ENCODE assay signal across 17 mouse cellular contexts in genomic region chr2:156580507-156580906, GRCm38 (mm10). TPM values are rescaled to one million over a fixed set of nuclear protein-coding genes. Genes with fewer than 3 reads are reported as not detected.
DNase-seq lines count a peak whose midpoint lies in the region; ATAC-seq and TF ChIP-seq lines count a peak whose summit lies in the region.
"Had no signal": no experiment of that assay in that cellular context is flagged by ENCODE, and none has a peak within 500 bp of the region (broad histone marks: within the 10 kb centered on the region; RNA-seq: fewer than 3 reads in every experiment).

No protein-coding gene starts in this region.

- no peak overlapping the region for H3K4me2 ChIP-seq in hindbrain, postnatal 0 days (ENCODE audit: low read depth, low read length)
- no peak overlapping the region for H3K4me2 ChIP-seq in hindbrain, embryonic 11.5 days (replicated peaks; ENCODE audit: low read depth, low read length)
- no peak overlapping the region for H3K4me2 ChIP-seq in liver, embryonic 12.5 days
- no peak overlapping the region for H3K4me2 ChIP-seq in midbrain, embryonic 13.5 days (replicated peaks)
- H3K4me2 ChIP-seq: embryonic facial prominence, embryonic 12.5 days; forebrain, embryonic 13.5 days; forebrain, embryonic 15.5 days had no signal

- peaks cover 11% of the 10 kb centered on the region for H3K4me1 ChIP-seq in hindbrain, postnatal 0 days (ENCODE audit: insufficient read depth, low read length)
- H3K4me1 ChIP-seq in hindbrain, embryonic 11.5 days (replicated peaks; ENCODE audit: control insufficient read depth, insufficient read depth, low read length), result no peaks in the 10 kb centered on the region
- no peaks in the 10 kb centered on the region for H3K4me1 ChIP-seq in liver, adult 2 months (ENCODE audit: control insufficient read depth, insufficient read depth, low read length)
- H3K4me1 ChIP-seq in liver, embryonic 12.5 days, result no peaks in the 10 kb centered on the region
- H3K4me1 ChIP-seq in olfactory bulb, adult 2 months (ENCODE audit: control insufficient read depth, insufficient read depth, low read length), result peaks cover 60% of the 10 kb centered on the region
- H3K4me1 ChIP-seq in midbrain, embryonic 13.5 days (replicated peaks), result peaks cover 15% of the 10 kb centered on the region
- H3K4me1 ChIP-seq: embryonic facial prominence, embryonic 12.5 days had no signal

- H3K27ac ChIP-seq in hindbrain, postnatal 0 days, result peak overlapping the region; percentile 46; the same call in 1 of the 2 replicates
- no peak overlapping the region for H3K27ac ChIP-seq in hindbrain, embryonic 11.5 days (ENCODE audit: low read depth, low read length)
- H3K27ac ChIP-seq in layer of hippocampus, adult 2 months, result peak overlapping the region; percentile 88
- no peak overlapping the region for H3K27ac ChIP-seq in liver, adult 2 months (replicated peaks; ENCODE audit: insufficient read depth, low read depth, low read length)
- H3K27ac ChIP-seq in liver, embryonic 12.5 days, result no peak overlapping the region
- H3K27ac ChIP-seq in olfactory bulb, adult 2 months (ENCODE audit: insufficient read depth, low read depth, low read length), result peak overlapping the region; percentile 93
- H3K27ac ChIP-seq in midbrain, embryonic 13.5 days, result no peak overlapping the region
- H3K27ac ChIP-seq: embryonic facial prominence, embryonic 10.5 days; embryonic facial prominence, embryonic 12.5 days; forebrain, embryonic 13.5 days; forebrain, embryonic 15.5 days had no signal

- ATAC-seq in hindbrain, postnatal 0 days, result no peak
- no peak for ATAC-seq in hindbrain, embryonic 11.5 days (ENCODE audit: low FRiP score)
- no peak for ATAC-seq in liver, embryonic 12.5 days
- ATAC-seq in midbrain, embryonic 13.5 days, result no peak
- ATAC-seq: forebrain, embryonic 13.5 days; forebrain, embryonic 15.5 days had no signal

- H3K79me2 ChIP-seq in liver, adult 2 months (ENCODE audit: control insufficient read depth, insufficient read depth, low read length), result no peaks in the 10 kb centered on the region

- H3K27me3 ChIP-seq in hindbrain, postnatal 0 days (ENCODE audit: insufficient read depth, low read length), result no peaks in the 10 kb centered on the region
- H3K27me3 ChIP-seq in hindbrain, embryonic 11.5 days (ENCODE audit: control insufficient read depth, insufficient read depth, low read length), result no peaks in the 10 kb centered on the region
- H3K27me3 ChIP-seq in liver, adult 2 months (ENCODE audit: control insufficient read depth, insufficient read depth, low read length), result no peaks in the 10 kb centered on the region
- peaks cover 30% of the 10 kb centered on the region; the same call in 1 of the 2 replicates for H3K27me3 ChIP-seq in liver, embryonic 12.5 days (replicated peaks)
- 0 out of 2 replicates have a peak, but pooled peaks cover 3% of the 10 kb centered on the region for H3K27me3 ChIP-seq in midbrain, embryonic 13.5 days
- H3K27me3 ChIP-seq: forebrain, embryonic 15.5 days had no signal

- WGBS in hindbrain, postnatal 0 days, result 58% methylated on average over 5 of the region's 5 CpGs
- WGBS in hindbrain, embryonic 11.5 days, result 83% methylated on average over 5 of the region's 5 CpGs
- WGBS in liver, adult 2 months, result 61% methylated on average over 5 of the region's 5 CpGs
- WGBS in liver, embryonic 12.5 days (ENCODE audit: insufficient replicate concordance), result 47% methylated on average over 5 of the region's 5 CpGs
- WGBS in olfactory bulb, adult 2 months, result 47% methylated on average over 5 of the region's 5 CpGs
- 80% methylated on average over 5 of the region's 5 CpGs for whole genome bisulfite sequencing in midbrain, embryonic 13.5 days

- TF ChIP-seq CTCF in hindbrain, postnatal 0 days (IDR thresholded peaks at IDR 0.05; ENCODE audit: low read depth), result no peak
- no peak for TF ChIP-seq CTCF in layer of hippocampus, adult 2 months (conservative IDR thresholded peaks at IDR 0.05)
- TF ChIP-seq CTCF in liver, adult 2 months (IDR thresholded peaks at IDR 0.05; ENCODE audit: low read depth, low read length), result no peak
- TF ChIP-seq CTCF in olfactory bulb, adult 2 months (IDR thresholded peaks at IDR 0.05; ENCODE audit: insufficient read depth, low read depth, low read length), result no peak

- H3K36me3 ChIP-seq in hindbrain, postnatal 0 days (ENCODE audit: insufficient read depth, low read length), result no peaks in the 10 kb centered on the region
- no peaks in the 10 kb centered on the region for H3K36me3 ChIP-seq in hindbrain, embryonic 11.5 days (ENCODE audit: control insufficient read depth, insufficient read depth, low read length)
- H3K36me3 ChIP-seq in liver, adult 2 months (ENCODE audit: control insufficient read depth, insufficient read depth, low read length), result no peaks in the 10 kb centered on the region
- no peaks in the 10 kb centered on the region for H3K36me3 ChIP-seq in liver, embryonic 12.5 days
- no peaks in the 10 kb centered on the region for H3K36me3 ChIP-seq in midbrain, embryonic 13.5 days
- H3K36me3 ChIP-seq: embryonic facial prominence, embryonic 10.5 days; embryonic facial prominence, embryonic 12.5 days; forebrain, embryonic 15.5 days had no signal

- H3K4me3 ChIP-seq in hindbrain, postnatal 0 days (ENCODE audit: low read length), result no peak overlapping the region
- no peak overlapping the region for H3K4me3 ChIP-seq in hindbrain, embryonic 11.5 days (ENCODE audit: low read depth, low read length)
- H3K4me3 ChIP-seq in layer of hippocampus, adult 2 months, result no peak overlapping the region
- no peak overlapping the region for H3K4me3 ChIP-seq in liver, adult 2 months (ENCODE audit: insufficient read depth, low read depth, low read length)
- no peak overlapping the region for H3K4me3 ChIP-seq in liver, embryonic 12.5 days
- no peak overlapping the region for H3K4me3 ChIP-seq in olfactory bulb, adult 2 months (ENCODE audit: insufficient read depth, low read depth, low read length)
- H3K4me3 ChIP-seq in midbrain, embryonic 13.5 days (replicated peaks), result no peak overlapping the region
- H3K4me3 ChIP-seq: embryonic facial prominence, embryonic 10.5 days; embryonic facial prominence, embryonic 12.5 days; forebrain, embryonic 13.5 days; forebrain, embryonic 15.5 days had no signal

- no peak for TF ChIP-seq POLR2A in liver, adult 2 months (IDR thresholded peaks at IDR 0.05; ENCODE audit: extremely low read depth, insufficient read depth, low read length)
- TF ChIP-seq POLR2A in olfactory bulb, adult 2 months (IDR thresholded peaks at IDR 0.05; ENCODE audit: insufficient read depth, low read depth, low read length), result no peak

- no peaks in the 10 kb centered on the region for H3K9me3 ChIP-seq in hindbrain, postnatal 0 days (ENCODE audit: low read length)
- no peaks in the 10 kb centered on the region for H3K9me3 ChIP-seq in hindbrain, embryonic 11.5 days (ENCODE audit: control insufficient read depth, low read length)
- no peaks in the 10 kb centered on the region for H3K9me3 ChIP-seq in liver, embryonic 12.5 days (replicated peaks)
- H3K9me3 ChIP-seq in midbrain, embryonic 13.5 days, result no peaks in the 10 kb centered on the region
- H3K9me3 ChIP-seq: embryonic facial prominence, embryonic 10.5 days; embryonic facial prominence, embryonic 12.5 days; forebrain, embryonic 13.5 days; forebrain, embryonic 15.5 days had no signal

- DNase-seq in hindbrain, postnatal 0 days (ENCODE audit: low spot score), result no peak
- no peak for DNase-seq in hindbrain, embryonic 11.5 days (ENCODE audit: low spot score)
- DNase-seq in layer of hippocampus, adult 2 months (ENCODE audit: low spot score in 2 of 2), result no peak
- no peak for DNase-seq in layer of hippocampus, adult 9-11 months
- DNase-seq in liver, adult 2 months (ENCODE audit: extremely low read depth, low read depth, low spot score), result peak; percentile 41
- DNase-seq: adrenal gland, adult 8-10 months; cerebellum, adult 11 months; cerebellum, adult 8-10 months; cerebellum, postnatal 14 days had no signal

- no peak overlapping the region for H3K9ac ChIP-seq in hindbrain, postnatal 0 days (replicated peaks; ENCODE audit: low read length)
- H3K9ac ChIP-seq in hindbrain, embryonic 11.5 days (ENCODE audit: low read depth, low read length), result no peak overlapping the region
- H3K9ac ChIP-seq in liver, adult 2 months (ENCODE audit: low read depth, low read length), result no peak overlapping the region
- H3K9ac ChIP-seq in liver, embryonic 12.5 days, result no peak overlapping the region
- H3K9ac ChIP-seq in midbrain, embryonic 13.5 days (replicated peaks), result no peak overlapping the region
- H3K9ac ChIP-seq: embryonic facial prominence, embryonic 12.5 days; forebrain, embryonic 13.5 days; forebrain, embryonic 15.5 days; forebrain, postnatal 0 days had no signal

RNA-seq across cellular contexts. Expression of gene Dlgap4, which starts 33.0 kb away (rescaled TPM):
- total RNA-seq in hindbrain, postnatal 0 days (2014; rRNA removed), result 166 and 190 TPM in 2 replicates
- 168 and 173 TPM in 2 replicates for polyA plus RNA-seq in hindbrain, postnatal 0 days (2015; fragmentation: Nextera tagmentation; extraction: Ambion mirVana)
- polyA plus RNA-seq in hindbrain, embryonic 11.5 days (2014; fragmentation: Nextera tagmentation; extraction: Ambion mirVana), result 161 and 162 TPM in 2 replicates
- 100 to 1,000 TPM; 194 to 198 TPM for total RNA-seq in layer of hippocampus, adult 2 months (2021)
- 3.2 and 4.0 TPM in 2 replicates for total RNA-seq in liver, adult 2 months (2014; rRNA removed)
- polyA plus RNA-seq in liver, adult 2 months (2012; rRNA removed), result 13.9 and 22.8 TPM in 2 replicates
- polyA plus RNA-seq in liver, embryonic 12.5 days (2016; fragmentation: Nextera tagmentation; extraction: Ambion mirVana), result 24.5 and 28.7 TPM in 2 replicates
- not detected in 2 replicates for polyA plus RNA-seq in olfactory bulb, adult 2 months (2012; ENCODE audit: insufficient read depth, insufficient read length, low replicate concordance, missing spikeins)
- 242 and 244 TPM in 2 replicates for polyA plus RNA-seq in midbrain, embryonic 13.5 days (2015; fragmentation: Nextera tagmentation; extraction: Ambion mirVana)

RNA-seq across cellular contexts. Expression of gene Aar2, which starts 33.1 kb away (rescaled TPM):
- total RNA-seq in hindbrain, postnatal 0 days (2014; rRNA removed), result 47.4 and 61.6 TPM in 2 replicates
- 39.2 and 40.3 TPM in 2 replicates for polyA plus RNA-seq in hindbrain, postnatal 0 days (2015; fragmentation: Nextera tagmentation; extraction: Ambion mirVana)
- 44.4 and 49.1 TPM in 2 replicates for polyA plus RNA-seq in hindbrain, embryonic 11.5 days (2014; fragmentation: Nextera tagmentation; extraction: Ambion mirVana)
- 10 to 100 TPM; 35.6 to 39.0 TPM for total RNA-seq in layer of hippocampus, adult 2 months (2021)
- 10.4 and 11.5 TPM in 2 replicates for total RNA-seq in liver, adult 2 months (2014; rRNA removed)
- polyA plus RNA-seq in liver, adult 2 months (2012; rRNA removed), result 20.0 and 31.1 TPM in 2 replicates
- polyA plus RNA-seq in liver, embryonic 12.5 days (2016; fragmentation: Nextera tagmentation; extraction: Ambion mirVana), result 20.9 and 22.6 TPM in 2 replicates
- not detected in 2 replicates for polyA plus RNA-seq in olfactory bulb, adult 2 months (2012; ENCODE audit: insufficient read depth, insufficient read length, low replicate concordance, missing spikeins)
- polyA plus RNA-seq in midbrain, embryonic 13.5 days (2015; fragmentation: Nextera tagmentation; extraction: Ambion mirVana), result 46.5 and 48.2 TPM in 2 replicates

Comparison
In these comparisons a context has a peak if more than half of its experiments do, and no peak if none do; other contexts are left out.
1. H3K27ac ChIP-seq: peak in hindbrain, postnatal 0 days (single experiment), layer of hippocampus, adult 2 months (single experiment) and olfactory bulb, adult 2 months (single experiment); none in hindbrain, embryonic 11.5 days (single experiment), liver, adult 2 months (single experiment), liver, embryonic 12.5 days (single experiment) and midbrain, embryonic 13.5 days (single experiment).
2. RNA of gene Aar2, which starts 33.1 kb away (polyA plus RNA-seq): 46.5 to 48.2 TPM in midbrain, embryonic 13.5 days, 44.4 to 49.1 TPM in hindbrain, embryonic 11.5 days, 39.2 to 40.3 TPM in hindbrain, postnatal 0 days, 20.9 to 22.6 TPM in liver, embryonic 12.5 days and 20.0 to 31.1 TPM in liver, adult 2 months; not detected in olfactory bulb, adult 2 months; every median in the first group is over 10 times any median in the second.